ENCODE assay signal across 13 mouse cellular contexts in genomic region chr7:143265829-143266438, GRCm38 (mm10).
A peak's percentile ranks its signal among the peaks of the same experiment; 100 is the strongest.
DNase-seq lines count a peak whose midpoint lies in the region; ATAC-seq lines count a peak whose summit lies in the region.
"Had no signal": no experiment of that assay in that cellular context is flagged by ENCODE, and none has a peak within 500 bp of the region (broad histone marks: within the 10 kb centered on the region; RNA-seq: fewer than 3 reads in every experiment).

No protein-coding gene starts in this region.

- WGBS in liver, embryonic 11.5 days, result 62% methylated on average over 8 of the region's 8 CpGs
- 62% methylated on average over 8 of the region's 8 CpGs for WGBS in liver, embryonic 12.5 days (ENCODE audit: insufficient replicate concordance)
- 45% methylated on average over 8 of the region's 8 CpGs for WGBS in embryonic facial prominence, embryonic 12.5 days
- 58% methylated on average over 8 of the region's 8 CpGs for WGBS in forebrain, embryonic 11.5 days

- peaks cover 2% of the 10 kb centered on the region; the same call in 1 of the 2 replicates for H3K36me3 ChIP-seq in liver, embryonic 11.5 days (ENCODE audit: control insufficient read depth, insufficient read depth, low read length)
- 0 out of 2 replicates have a peak, but pooled peaks cover 7% of the 10 kb centered on the region for H3K36me3 ChIP-seq in liver, embryonic 12.5 days
- H3K36me3 ChIP-seq in embryonic facial prominence, embryonic 12.5 days, result no peaks in the 10 kb centered on the region
- H3K36me3 ChIP-seq in forebrain, embryonic 11.5 days (ENCODE audit: control insufficient read depth, insufficient read depth, low read length), result no peaks in the 10 kb centered on the region; the same call in 1 of the 2 replicates

- DNase-seq in liver, embryonic 11.5 days (ENCODE audit: low spot score), result peak; percentile 23
- DNase-seq in forebrain, embryonic 11.5 days (ENCODE audit: low spot score), result no peak
- no peak for DNase-seq in spleen, adult 12 weeks (ENCODE audit: low spot score)
- DNase-seq: gastrocnemius, postnatal 25 days; lung, postnatal 10 days had no signal

- H3K9me3 ChIP-seq in liver, embryonic 11.5 days (ENCODE audit: control insufficient read depth, low read length), result no peaks in the 10 kb centered on the region
- H3K9me3 ChIP-seq in liver, embryonic 12.5 days (replicated peaks), result no peaks in the 10 kb centered on the region
- no peaks in the 10 kb centered on the region for H3K9me3 ChIP-seq in embryonic facial prominence, embryonic 12.5 days
- no peaks in the 10 kb centered on the region for H3K9me3 ChIP-seq in forebrain, embryonic 11.5 days (ENCODE audit: control insufficient read depth, low read length)

- H3K4me3 ChIP-seq in liver, embryonic 11.5 days (ENCODE audit: low read depth, low read length), result no peak overlapping the region
- no peak overlapping the region for H3K4me3 ChIP-seq in liver, embryonic 12.5 days
- H3K4me3 ChIP-seq in embryonic facial prominence, embryonic 12.5 days, result no peak overlapping the region
- H3K4me3 ChIP-seq in forebrain, embryonic 11.5 days (ENCODE audit: low read depth, low read length), result no peak overlapping the region
- H3K4me3 ChIP-seq: forebrain, embryonic 10.5 days; midbrain, embryonic 10.5 days had no signal

- H3K9ac ChIP-seq in liver, embryonic 11.5 days (ENCODE audit: low read depth, low read length), result no peak overlapping the region
- no peak overlapping the region for H3K9ac ChIP-seq in liver, embryonic 12.5 days
- no peak overlapping the region for H3K9ac ChIP-seq in embryonic facial prominence, embryonic 12.5 days
- no peak overlapping the region for H3K9ac ChIP-seq in forebrain, embryonic 11.5 days (ENCODE audit: low read length)
- H3K9ac ChIP-seq: liver, embryonic 14.5 days had no signal

- no peak overlapping the region for H3K27ac ChIP-seq in liver, embryonic 11.5 days (ENCODE audit: low read depth, low read length)
- H3K27ac ChIP-seq in liver, embryonic 12.5 days, result no peak overlapping the region
- peak overlapping the region; percentile 43; the same call in 1 of the 2 replicates for H3K27ac ChIP-seq in embryonic facial prominence, embryonic 12.5 days
- H3K27ac ChIP-seq in forebrain, embryonic 11.5 days (ENCODE audit: low read depth, low read length), result no peak overlapping the region
- H3K27ac ChIP-seq: forebrain, embryonic 10.5 days; kidney, postnatal 0 days; liver, embryonic 14.5 days; midbrain, embryonic 10.5 days had no signal

- H3K27me3 ChIP-seq in liver, embryonic 11.5 days (replicated peaks; ENCODE audit: control insufficient read depth, insufficient read depth, low read length), result no peaks in the 10 kb centered on the region
- no peaks in the 10 kb centered on the region for H3K27me3 ChIP-seq in liver, embryonic 12.5 days (replicated peaks)
- H3K27me3 ChIP-seq in embryonic facial prominence, embryonic 12.5 days, result no peaks in the 10 kb centered on the region
- H3K27me3 ChIP-seq in forebrain, embryonic 11.5 days (ENCODE audit: control insufficient read depth, insufficient read depth, low read length), result no peaks in the 10 kb centered on the region

- no peak for ATAC-seq in liver, embryonic 11.5 days (replicated peaks; ENCODE audit: low FRiP score)
- ATAC-seq in liver, embryonic 12.5 days, result no peak
- ATAC-seq in embryonic facial prominence, embryonic 12.5 days (ENCODE audit: insufficient number of reproducible peaks, insufficient read depth, low FRiP score, low TSS enrichment), result no peak
- ATAC-seq in granulocyte monocyte progenitor cell, adult 5-6 weeks (replicated peaks; ENCODE audit: poor library complexity, severe bottlenecking), result peak; percentile 91
- ATAC-seq in megakaryocyte progenitor cell, adult 5-6 weeks (replicated peaks; ENCODE audit: poor library complexity), result peak; percentile 63
- ATAC-seq in forebrain, embryonic 11.5 days (replicated peaks; ENCODE audit: low FRiP score), result no peak

- no peaks in the 10 kb centered on the region; the same call in 1 of the 2 replicates for H3K4me1 ChIP-seq in liver, embryonic 11.5 days (replicated peaks; ENCODE audit: control insufficient read depth, insufficient read depth, low read length)
- 0 out of 2 replicates have a peak, but pooled peaks cover 6% of the 10 kb centered on the region for H3K4me1 ChIP-seq in liver, embryonic 12.5 days
- peaks cover 36% of the 10 kb centered on the region for H3K4me1 ChIP-seq in embryonic facial prominence, embryonic 12.5 days
- H3K4me1 ChIP-seq in forebrain, embryonic 11.5 days (replicated peaks; ENCODE audit: control insufficient read depth, insufficient read depth, low read length), result no peaks in the 10 kb centered on the region

- H3K4me2 ChIP-seq in liver, embryonic 11.5 days, result no peak overlapping the region
- H3K4me2 ChIP-seq in liver, embryonic 12.5 days, result no peak overlapping the region
- H3K4me2 ChIP-seq in embryonic facial prominence, embryonic 12.5 days (replicated peaks), result no peak overlapping the region
- H3K4me2 ChIP-seq in forebrain, embryonic 11.5 days (ENCODE audit: low read depth, low read length, severe bottlenecking), result no peak overlapping the region

Comparison
In these comparisons a context has a peak if more than half of its experiments do, and no peak if none do; other contexts are left out.
1. ATAC-seq: peak in granulocyte monocyte progenitor cell, adult 5-6 weeks (single experiment) and megakaryocyte progenitor cell, adult 5-6 weeks (single experiment); none in liver, embryonic 11.5 days (single experiment), liver, embryonic 12.5 days (single experiment), embryonic facial prominence, embryonic 12.5 days (single experiment) and forebrain, embryonic 11.5 days (single experiment).